Mouse (Mus musculus) heart, postnatal 14 days (tissue): Measurements from ENCODE around the gene Trim54. TPM values are rescaled to one million over a fixed set of nuclear protein-coding genes. Genes with fewer than 3 reads are reported as not detected.

Experiments
- DNase-seq, 2 experiments: peaks; one replicate each; pipeline ENCODE4 v3.0.0; 2021 to 2022
- intact Hi-C: fragments of 180-260 bp; cut with DNase I; formaldehyde crosslinking; loops from one replicate; pipeline ENCODE4 v1.15.1; 2025
- total RNA-seq, 2 experiments: library from RNA; stranded (reverse); gene quantifications; 2 replicates each; pipeline ENCODE4 v1.2.3; 2021

Trim54 gene
- total RNA-seq, 2 experiments from 2014 or later = 102 to 129 TPM

DNA sequence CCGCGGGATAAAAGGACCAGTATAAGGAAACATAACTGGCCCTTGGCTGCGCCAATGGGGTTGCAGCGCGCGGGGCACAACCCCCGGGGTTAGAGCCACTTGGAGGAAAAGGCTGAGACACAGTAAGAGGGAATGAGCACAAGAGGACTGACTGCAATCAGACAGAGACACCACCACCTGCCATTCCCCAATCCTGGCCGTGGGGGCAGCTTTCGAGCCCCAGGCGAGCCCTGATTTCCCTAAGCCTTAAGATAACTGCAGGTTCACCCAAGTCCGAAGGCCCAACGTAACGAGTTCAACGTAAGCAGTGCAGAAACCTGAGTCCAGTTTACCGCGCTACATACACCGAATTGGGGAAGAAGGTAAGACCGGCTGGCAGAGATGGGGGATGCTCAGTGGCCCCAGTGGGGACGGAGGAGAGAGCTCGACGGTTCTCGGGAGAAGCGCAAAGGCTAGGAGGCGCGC, 62.8 kb downstream of the Trim54 start:
- no peak for DNase-seq
- intact Hi-C loops = loop anchor here (5.0 kb wide), 1 partner anchor 122 kb away; no protein-coding TSS in a partner anchor

DNA sequence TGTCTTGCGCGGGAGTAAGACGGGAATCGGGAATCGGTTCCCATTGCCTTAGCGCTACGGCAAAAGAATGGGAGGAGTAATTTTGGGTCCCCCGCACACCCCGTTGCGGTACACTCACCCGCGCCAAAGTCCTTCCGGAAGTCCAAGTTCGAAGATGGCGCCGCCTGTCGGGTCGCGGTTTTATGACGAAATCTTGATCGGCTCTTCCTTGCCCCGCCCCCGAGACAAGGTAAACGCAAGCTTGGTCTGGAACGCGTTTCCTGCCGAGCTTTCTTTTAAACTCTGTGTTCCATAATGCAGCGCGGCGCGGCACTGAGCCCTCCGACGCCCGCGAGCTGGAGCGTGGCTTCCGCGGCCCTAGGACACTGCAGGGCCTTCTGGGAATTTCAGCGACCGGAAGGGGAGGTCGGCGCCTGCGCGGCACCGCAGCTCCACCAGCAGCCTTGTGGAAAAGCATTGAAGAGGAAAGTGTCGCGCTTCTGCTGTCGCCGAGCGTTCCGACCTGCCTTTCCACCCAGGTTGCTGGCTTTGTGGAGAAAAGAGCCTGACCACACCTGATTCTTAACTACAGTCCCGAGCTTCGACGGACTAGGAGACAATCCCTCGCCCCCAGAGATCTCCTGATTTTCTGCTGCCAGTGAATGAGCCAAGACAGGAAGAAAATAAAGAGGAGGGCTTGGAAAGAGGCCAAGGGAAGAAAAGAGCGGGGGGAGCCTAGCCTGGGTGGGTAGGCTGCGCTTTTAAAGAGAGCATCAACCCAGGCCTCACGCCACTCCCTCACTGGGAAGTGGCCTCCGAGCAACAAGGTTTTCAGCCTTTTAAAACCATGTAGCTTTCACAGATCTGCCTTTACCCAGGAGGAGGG, 63.5 kb downstream of the Trim54 start, which contains the start of the genes Gm29609 and Gtf3c2:
TSS of gene Gm29609 (minus strand) at position 146 of the 865 bp plus-strand sequence.
TSS of gene Gtf3c2 (minus strand) at position 379 of the 865 bp plus-strand sequence.
- DNase-seq = peak; percentile 92 to 96
- intact Hi-C loops = loop anchor here (5.0 to 10.0 kb wide), 2 partner anchors 123 to 145 kb away; no protein-coding TSS in a partner anchor

DNA sequence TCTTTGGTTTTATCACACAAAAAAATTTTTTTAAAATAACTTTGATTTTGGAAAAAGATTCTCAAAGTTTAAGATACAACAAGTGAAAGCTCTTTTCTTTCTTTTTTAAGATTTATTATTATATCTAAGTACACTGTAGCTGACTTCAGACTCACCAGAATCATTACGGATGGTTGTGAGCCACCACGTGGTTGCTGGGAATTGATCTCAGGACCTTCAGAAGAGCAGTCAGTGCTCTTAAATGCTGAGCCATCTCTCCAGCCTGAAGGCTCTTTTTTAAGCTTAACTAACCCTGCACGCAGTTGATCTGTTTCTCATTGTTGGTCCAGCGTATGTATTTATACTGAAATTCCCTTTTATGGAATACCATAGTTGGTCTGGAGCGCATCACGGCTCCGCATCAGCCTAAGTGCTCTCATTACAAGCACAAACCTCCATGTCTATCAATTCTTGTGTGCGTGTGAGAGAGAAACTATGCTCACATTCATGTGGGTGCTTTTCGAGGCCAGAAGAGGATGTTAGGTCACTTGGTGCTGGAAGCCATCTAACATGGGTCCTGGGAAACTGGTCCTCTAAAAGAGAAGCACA, 64.8 kb downstream of the Trim54 start:
- DNase-seq = no peak
- intact Hi-C loops = loop anchor here (10.0 kb wide), 1 partner anchor 144 kb away; no protein-coding TSS in a partner anchor

DNA sequence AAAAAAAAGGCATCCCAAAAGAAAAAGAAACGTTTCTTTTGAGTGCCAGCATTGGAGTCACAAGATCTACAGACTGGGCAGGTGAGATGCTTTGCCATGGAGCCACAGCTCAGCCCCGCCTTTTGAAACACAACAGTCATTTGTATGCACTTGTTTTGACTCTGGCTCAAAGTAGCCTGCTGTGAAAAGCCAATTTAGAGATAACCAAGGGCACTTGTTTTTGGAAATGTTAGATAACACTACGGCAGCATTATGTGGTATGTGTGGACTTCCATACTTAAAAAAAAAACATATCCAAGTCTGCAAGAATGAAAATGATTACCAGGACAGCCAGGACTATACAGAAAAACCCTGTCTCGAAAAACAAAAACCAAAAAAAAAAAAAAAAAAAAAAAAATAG, 67.2 kb downstream of the Trim54 start:
- intact Hi-C loops = loop anchor here (10.0 kb wide), 1 partner anchor 141 kb away; no protein-coding TSS in a partner anchor
- no peak for DNase-seq

Other genes with a start within 250 kb of the Trim54 start
- 10 to 100 TPM; 35.8 to 41.1 TPM for gene Tmem214, start 248.7 kb upstream of the Trim54 start, total RNA-seq
- gene Agbl5, start 228.0 kb upstream of the Trim54 start, total RNA-seq = 1 to 10 TPM; 5.9 to 8.3 TPM
- gene Ost4, start 208.9 kb upstream of the Trim54 start, total RNA-seq = 100 to 1,000 TPM; 145 to 146 TPM
- 10 to 100 TPM; 38.9 to 46.9 TPM for gene Emilin1, start 203.3 kb upstream of the Trim54 start, total RNA-seq
- gene Khk, start 195.3 kb upstream of the Trim54 start, total RNA-seq = 10 to 100 TPM; 15.4 TPM
- gene Cgref1, start 171.1 kb upstream of the Trim54 start, total RNA-seq = under 1 TPM; 0.39 to 0.45 TPM
- gene Preb, start 156.4 kb upstream of the Trim54 start, total RNA-seq = 10 to 100 TPM; 74.1 to 79.3 TPM
- under 1 TPM; 0.51 to 0.55 TPM for gene Tcf23, start 148.1 kb upstream of the Trim54 start, total RNA-seq
- 10 to 100 TPM; 51.4 to 51.8 TPM for gene Atraid, start 68.4 kb upstream of the Trim54 start, total RNA-seq
- gene Slc5a6, start 67.8 kb upstream of the Trim54 start, total RNA-seq = 1 to 10 TPM; 6.6 to 7.6 TPM
- 10 to 100 TPM; 13.5 to 14.8 TPM for gene Cad, start 61.9 kb upstream of the Trim54 start, total RNA-seq
- gene Dnajc5g, start 10.4 kb upstream of the Trim54 start, total RNA-seq = not detected
- gene Slc30a3, start 8.5 kb upstream of the Trim54 start, total RNA-seq = under 1 TPM in 1 of 2 experiments, not detected in 1; 0.27 TPM
- gene Ucn, start 22.1 kb downstream of the Trim54 start, total RNA-seq = not detected
- 10 to 100 TPM; 55.1 to 56.0 TPM for gene Mpv17, start 37.5 kb downstream of the Trim54 start, total RNA-seq
- gene Gm29609, start 63.2 kb downstream of the Trim54 start, total RNA-seq = under 1 TPM; 0.56 to 0.93 TPM
- gene Gtf3c2, start 63.4 kb downstream of the Trim54 start, total RNA-seq = 10 to 100 TPM; 31.9 to 34.5 TPM
- gene Snx17, start 76.5 kb downstream of the Trim54 start, total RNA-seq = 10 to 100 TPM; 66.3 to 67.8 TPM
- gene Eif2b4, start 76.7 kb downstream of the Trim54 start, total RNA-seq = 10 to 100 TPM; 48.4 to 62.3 TPM
- gene Zfp513, start 85.6 kb downstream of the Trim54 start, total RNA-seq = 10 to 100 TPM in 1 of 2 experiments, 1 to 10 TPM in 1; 9.9 to 10.6 TPM
- 10 to 100 TPM; 56.5 to 66.1 TPM for gene Ppm1g, start 104.0 kb downstream of the Trim54 start, total RNA-seq
- 10 to 100 TPM; 73.1 to 75.0 TPM for gene Nrbp1, start 124.2 kb downstream of the Trim54 start, total RNA-seq
- gene Gm9970, start 124.5 kb downstream of the Trim54 start, total RNA-seq = not detected
- gene Krtcap3, start 135.0 kb downstream of the Trim54 start, total RNA-seq = 1 to 10 TPM; 2.8 to 3.2 TPM
- gene Ift172, start 174.4 kb downstream of the Trim54 start, total RNA-seq = 10 to 100 TPM; 37.2 to 42.3 TPM
- gene Fndc4, start 179.4 kb downstream of the Trim54 start, total RNA-seq = 1 to 10 TPM; 2.4 to 5.0 TPM
- gene Gckr, start 180.7 kb downstream of the Trim54 start, total RNA-seq = not detected